Mouse (Mus musculus) monocyte, adult 59 days (primary cell): Measurements from ENCODE around the gene Gm10128. TPM values are rescaled to one million over a fixed set of nuclear protein-coding genes. Genes with fewer than 3 reads are reported as not detected.

Experiments used
- total RNA-seq, 2 experiments: library from RNA; stranded (reverse); gene quantifications; one replicate each; pipeline ENCODE4 v1.2.4; 2023

The Gm10128 gene
- total RNA-seq, result not detected

DNA sequence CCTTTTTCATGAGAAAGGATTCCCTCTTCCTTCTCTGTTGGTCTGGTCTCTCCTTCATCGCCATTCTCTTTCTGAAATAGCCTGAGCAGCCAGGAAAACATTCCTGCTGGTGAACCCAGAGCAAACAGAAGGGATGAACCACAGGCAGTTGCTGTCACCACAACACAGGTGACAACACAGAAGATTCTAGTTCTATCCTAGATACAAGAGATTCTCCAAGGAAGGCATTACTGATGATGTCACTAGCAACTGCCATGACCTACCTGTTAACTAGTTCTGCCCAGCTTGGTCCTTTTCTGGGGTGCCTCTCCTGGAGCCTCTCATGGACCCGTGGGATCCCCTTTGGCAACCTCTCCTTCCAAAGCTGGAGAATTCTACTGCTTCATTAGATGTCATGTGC is at the start of gene Gm10128:
Gene Gm10128, minus strand, starts transcription at position 101 of the 400 bp plus-strand sequence.

DNA sequence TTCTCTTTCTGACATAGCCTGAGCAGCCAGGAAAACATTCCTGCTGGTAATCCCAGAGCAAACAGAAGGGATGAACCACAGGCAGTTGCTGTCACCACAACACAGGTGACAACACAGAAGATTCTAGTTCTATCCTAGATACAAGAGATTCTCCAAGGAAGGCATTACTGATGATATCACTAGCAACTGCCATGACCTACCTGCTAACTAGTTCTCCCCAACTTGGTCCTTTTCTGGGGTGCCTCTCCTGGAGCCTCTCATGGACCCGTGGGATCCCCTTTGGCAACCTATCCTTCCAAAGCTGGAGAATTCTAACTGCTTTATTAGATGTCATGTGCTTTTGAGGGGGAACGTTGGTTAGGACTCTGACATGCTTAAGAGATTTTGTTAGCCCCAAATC is 48.3 kb downstream of the Gm10128 start, which contains the start of gene Gm10338:
Gene Gm10338, minus strand, starts transcription at position 101 of the 400 bp plus-strand sequence.

Other genes with a start within 250 kb of the Gm10128 start
- not detected for gene Gm3755, start 193.1 kb downstream of the Gm10128 start, total RNA-seq
- gene Gm3752, start 160.2 kb downstream of the Gm10128 start, total RNA-seq, result not detected
- gene Gm3558, start 75.4 kb downstream of the Gm10128 start, total RNA-seq, result not detected
- gene Gm10338, start 48.4 kb downstream of the Gm10128 start, total RNA-seq, result not detected
- not detected for gene Gm26661, start 147.6 kb upstream of the Gm10128 start, total RNA-seq
- 10 to 100 TPM; 22.0 to 22.7 TPM for gene Flnb, start 174.0 kb upstream of the Gm10128 start, total RNA-seq